Mouse (Mus musculus) liver, adult 2 months (tissue): ENCODE data around the gene Hoxb3. TPM values are rescaled to one million over a fixed set of nuclear protein-coding genes. Genes with fewer than 3 reads are reported as not detected.
A peak's percentile ranks its signal among the peaks of the same experiment; 100 is the strongest.

ENCODE experiments used
- DNase-seq: peaks from one replicate; pipeline ENCODE4 v3.0.0-alpha.2; 2011; ENCODE audit warnings: low read depth, low spot score; ENCODE audit errors: extremely low read depth
- H3K27ac ChIP-seq: fragments of 200-500 bp; replicated peaks from 2 replicates; pipeline ENCODE4 v1.5.1; 2012; ENCODE audit warnings: low read depth, mild to moderate bottlenecking, control low read depth, inconsistent platforms, low read length; ENCODE audit not compliant: insufficient read depth
- H3K27me3 ChIP-seq: fragments of 200-500 bp; 2 replicates; pipeline ENCODE4 v1.6.1; 2012; ENCODE audit warnings: mild to moderate bottlenecking, moderate library complexity, low read length, inconsistent platforms; ENCODE audit not compliant: control insufficient read depth, insufficient read depth
- H3K36me3 ChIP-seq: fragments of 200-500 bp; 2 replicates; pipeline ENCODE4 v1.6.1; 2012; ENCODE audit warnings: low read length, inconsistent platforms; ENCODE audit not compliant: control insufficient read depth, insufficient read depth
- H3K4me1 ChIP-seq: fragments of 200-500 bp; 2 replicates; pipeline ENCODE4 v1.6.1; 2011; ENCODE audit warnings: low read length; ENCODE audit not compliant: control insufficient read depth, insufficient read depth
- H3K4me3 ChIP-seq: fragments of 200-500 bp; 2 replicates; pipeline ENCODE4 v1.5.1; 2011; ENCODE audit warnings: low read depth, mild to moderate bottlenecking, control low read depth, low read length, moderate library complexity; ENCODE audit not compliant: insufficient read depth
- H3K79me2 ChIP-seq: fragments of 200-500 bp; 2 replicates; pipeline ENCODE4 v1.6.1; 2012; ENCODE audit warnings: inconsistent platforms, mild to moderate bottlenecking, low read length, moderate library complexity; ENCODE audit not compliant: control insufficient read depth, insufficient read depth
- H3K9ac ChIP-seq: fragments of 200-500 bp; 2 replicates; pipeline ENCODE4 v1.6.1; 2012; ENCODE audit warnings: low read depth, mild to moderate bottlenecking, control low read depth, inconsistent platforms, low read length
- CTCF ChIP-seq: fragments of 200-500 bp; IDR thresholded peaks from 2 replicates; pipeline ENCODE4 v1.5.1; 2011; ENCODE audit warnings: low read depth, low read length, control low read depth
- POLR2A ChIP-seq: fragments of 200-500 bp; IDR thresholded peaks from 2 replicates; pipeline ENCODE4 v1.6.1; 2011; ENCODE audit warnings: low read length, control low read depth; ENCODE audit not compliant: insufficient read depth; ENCODE audit errors: extremely low read depth
- WGBS: fragments of 180-500 bp; shearing (Covaris S2); methylation state at CpG from one replicate; pipeline ENCODE4 v1.1.7; 2018; 5-methylcytosine and 5-hydroxymethylcytosine counted together
- polyA plus RNA-seq: library from polyadenylated mRNA; depleted of rRNA; stranded (reverse); fragments of >200 nt; gene quantifications from 2 replicates; pipeline ENCODE4 v1.2.3, GENCODE M21; 2012
- total RNA-seq: library from RNA; depleted of rRNA; stranded (reverse); fragments of >200 nt; gene quantifications from 2 replicates; pipeline ENCODE4 v1.2.3, GENCODE M21; 2014

Hoxb3 gene
- total and polyA plus RNA-seq, 2 experiments = 0.18 to 0.48 TPM

DNA sequence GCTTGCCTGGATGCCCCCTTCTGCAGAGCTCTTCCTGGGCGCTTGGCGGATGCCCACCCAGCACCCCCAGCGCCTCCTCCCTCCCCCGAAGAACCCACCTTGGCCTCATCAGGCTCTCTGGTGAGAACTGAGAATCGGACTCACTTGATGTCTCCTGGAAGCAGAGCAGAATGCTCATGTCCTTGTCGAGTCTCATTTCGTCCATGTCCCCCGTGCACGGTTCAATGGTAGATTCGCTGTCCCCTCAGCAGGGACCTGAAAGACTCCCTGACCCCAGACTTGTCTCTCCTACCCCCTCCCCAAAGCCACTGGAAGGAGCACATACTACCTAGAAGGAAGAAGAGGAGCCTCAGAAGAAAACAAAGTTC is 22.1 kb upstream of the Hoxb3 start:
- peaks cover 28% of the 10 kb centered on the region for H3K27me3 ChIP-seq
- TF ChIP-seq POLR2A = no peak
- no peak for TF ChIP-seq CTCF
- H3K36me3 ChIP-seq = no peaks in the 10 kb centered on the region
- H3K4me1 ChIP-seq = no peaks in the 10 kb centered on the region
- 26% methylated on average over 10 of the region's 10 CpGs for WGBS
- no peaks in the 10 kb centered on the region for H3K79me2 ChIP-seq
- no peak overlapping the region for H3K4me3 ChIP-seq
- H3K27ac ChIP-seq = no peak overlapping the region
- no peak overlapping the region for H3K9ac ChIP-seq
- no peak for DNase-seq

DNA sequence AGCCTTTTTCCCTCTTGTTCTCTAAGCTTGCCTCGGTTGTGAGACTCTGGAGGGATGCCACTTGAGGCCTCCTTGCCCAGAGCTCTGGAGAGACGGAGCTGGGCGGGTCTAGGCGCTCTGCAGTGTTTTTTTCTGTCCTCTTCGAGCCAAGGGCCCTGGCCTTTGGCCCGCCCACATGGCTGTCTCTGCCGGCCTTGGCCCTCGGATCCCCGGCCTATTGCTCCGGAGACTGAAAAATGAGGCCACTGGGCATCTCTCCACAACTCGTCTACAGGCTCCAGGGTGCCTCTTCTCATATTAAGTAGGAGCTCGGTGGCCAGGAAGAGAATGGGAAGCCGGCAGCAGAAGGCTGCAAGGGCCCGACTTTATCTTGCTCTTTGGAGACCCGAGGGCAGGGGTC is 21.3 kb upstream of the Hoxb3 start:
- no peaks in the 10 kb centered on the region for H3K4me1 ChIP-seq
- DNase-seq = no peak
- H3K27me3 ChIP-seq = peaks cover 28% of the 10 kb centered on the region
- no peak overlapping the region for H3K27ac ChIP-seq
- no peak overlapping the region for H3K4me3 ChIP-seq
- WGBS = 20% methylated on average over 15 of the region's 15 CpGs
- H3K79me2 ChIP-seq = no peaks in the 10 kb centered on the region
- TF ChIP-seq CTCF (no peak), POLR2A (no peak)
- H3K36me3 ChIP-seq = no peaks in the 10 kb centered on the region
- no peak overlapping the region for H3K9ac ChIP-seq

DNA sequence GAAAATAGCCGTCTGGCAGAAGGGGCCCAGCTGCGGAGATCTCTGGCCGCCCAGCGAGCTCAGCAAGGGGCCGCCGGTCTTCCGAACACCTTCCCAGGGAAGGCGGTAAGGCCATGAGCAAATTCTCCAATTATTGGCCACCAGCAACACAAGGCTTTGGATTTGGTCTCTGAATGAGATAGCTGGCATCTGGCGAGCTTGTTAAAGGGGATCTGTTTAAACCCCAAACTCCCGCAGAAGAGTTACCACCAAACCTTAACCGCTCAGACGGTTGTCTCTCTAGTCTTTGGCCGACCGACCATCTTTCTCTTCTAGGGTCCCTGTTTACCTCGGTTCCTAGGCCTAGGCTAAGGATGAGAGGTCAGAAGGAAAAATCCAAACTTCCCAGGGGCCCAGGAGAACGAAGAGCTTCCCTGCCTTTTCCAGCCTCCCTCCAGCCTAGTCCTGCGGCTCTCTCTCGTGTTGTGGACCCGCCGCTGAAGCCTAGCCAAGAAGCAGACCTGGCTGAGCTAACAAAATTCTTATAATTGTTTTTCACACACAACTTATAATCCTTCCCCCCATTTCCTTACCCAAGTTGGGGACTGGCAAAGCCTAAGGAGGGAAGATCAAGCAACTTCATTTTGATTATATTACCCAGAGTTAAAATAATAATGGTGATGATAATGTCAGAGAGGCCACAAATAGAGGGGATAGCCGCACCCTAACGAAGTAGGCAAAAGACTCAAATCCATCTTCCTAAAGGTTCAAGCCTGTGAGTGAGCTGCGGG is 20.6 kb upstream of the Hoxb3 start:
- TF ChIP-seq POLR2A (no peak), CTCF (no peak)
- H3K9ac ChIP-seq = no peak overlapping the region
- no peak overlapping the region for H3K4me3 ChIP-seq
- peaks cover 28% of the 10 kb centered on the region for H3K27me3 ChIP-seq
- WGBS = 21% methylated on average over 23 of the region's 23 CpGs
- no peak overlapping the region for H3K27ac ChIP-seq
- no peaks in the 10 kb centered on the region for H3K79me2 ChIP-seq
- DNase-seq = no peak
- H3K4me1 ChIP-seq = no peaks in the 10 kb centered on the region
- no peaks in the 10 kb centered on the region for H3K36me3 ChIP-seq

DNA sequence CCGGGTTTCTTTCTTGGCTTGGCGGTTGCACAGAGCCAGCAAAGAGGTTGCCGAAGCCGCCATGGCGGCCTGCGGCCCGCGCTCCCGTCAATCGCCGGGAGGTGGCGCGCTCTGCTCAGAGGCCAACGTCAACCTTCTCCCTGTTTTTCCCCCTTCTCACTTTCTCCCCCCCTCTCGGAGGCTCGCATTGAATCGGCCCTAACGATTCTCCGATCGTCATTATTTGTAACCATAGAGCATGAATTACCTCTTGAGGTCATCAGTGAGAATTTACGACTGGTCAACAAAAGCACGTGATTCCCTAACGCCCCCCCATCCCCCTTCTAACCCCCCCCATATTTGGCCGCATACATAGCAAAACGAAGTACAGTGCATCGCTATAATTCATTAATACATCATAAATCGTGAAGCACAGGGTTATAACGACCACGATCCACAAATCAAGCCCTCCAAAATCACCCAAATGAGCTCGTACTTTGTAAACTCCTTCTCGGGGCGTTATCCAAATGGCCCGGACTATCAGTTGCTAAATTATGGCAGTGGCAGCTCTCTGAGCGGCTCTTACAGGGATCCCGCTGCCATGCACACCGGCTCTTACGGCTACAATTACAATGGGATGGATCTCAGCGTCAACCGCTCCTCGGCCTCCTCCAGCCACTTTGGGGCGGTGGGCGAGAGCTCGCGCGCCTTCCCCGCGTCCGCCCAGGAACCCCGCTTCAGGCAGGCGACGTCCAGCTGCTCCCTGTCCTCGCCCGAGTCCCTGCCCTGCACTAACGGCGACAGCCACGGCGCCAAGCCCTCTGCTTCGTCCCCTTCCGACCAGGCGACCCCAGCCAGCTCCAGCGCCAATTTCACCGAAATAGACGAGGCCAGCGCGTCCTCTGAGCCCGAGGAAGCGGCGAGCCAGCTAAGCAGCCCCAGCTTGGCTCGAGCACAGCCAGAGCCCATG is 19.7 kb upstream of the Hoxb3 start, which contains the start of gene Hoxb5:
TSS of gene Hoxb5 (plus strand) at position 186 of the 949 bp plus-strand sequence.
- peak within 1 kb of the TSS; percentile 91 for H3K9ac ChIP-seq
- peak within 1 kb of the TSS; percentile 91 for H3K4me3 ChIP-seq
- TF ChIP-seq CTCF (peak; percentile 85), POLR2A (0 out of 2 replicates have a peak, but pooled peaks have one; percentile 14)
- H3K27me3 ChIP-seq = peaks cover 28% of the 10 kb centered on the region
- H3K27ac ChIP-seq = peak within 1 kb of the TSS; percentile 78
- no peak for DNase-seq
- no peaks in the 10 kb centered on the region for H3K79me2 ChIP-seq
- H3K4me1 ChIP-seq = no peaks in the 10 kb centered on the region
- H3K36me3 ChIP-seq = no peaks in the 10 kb centered on the region
- 3% methylated on average over 69 of the region's 69 CpGs for WGBS

DNA sequence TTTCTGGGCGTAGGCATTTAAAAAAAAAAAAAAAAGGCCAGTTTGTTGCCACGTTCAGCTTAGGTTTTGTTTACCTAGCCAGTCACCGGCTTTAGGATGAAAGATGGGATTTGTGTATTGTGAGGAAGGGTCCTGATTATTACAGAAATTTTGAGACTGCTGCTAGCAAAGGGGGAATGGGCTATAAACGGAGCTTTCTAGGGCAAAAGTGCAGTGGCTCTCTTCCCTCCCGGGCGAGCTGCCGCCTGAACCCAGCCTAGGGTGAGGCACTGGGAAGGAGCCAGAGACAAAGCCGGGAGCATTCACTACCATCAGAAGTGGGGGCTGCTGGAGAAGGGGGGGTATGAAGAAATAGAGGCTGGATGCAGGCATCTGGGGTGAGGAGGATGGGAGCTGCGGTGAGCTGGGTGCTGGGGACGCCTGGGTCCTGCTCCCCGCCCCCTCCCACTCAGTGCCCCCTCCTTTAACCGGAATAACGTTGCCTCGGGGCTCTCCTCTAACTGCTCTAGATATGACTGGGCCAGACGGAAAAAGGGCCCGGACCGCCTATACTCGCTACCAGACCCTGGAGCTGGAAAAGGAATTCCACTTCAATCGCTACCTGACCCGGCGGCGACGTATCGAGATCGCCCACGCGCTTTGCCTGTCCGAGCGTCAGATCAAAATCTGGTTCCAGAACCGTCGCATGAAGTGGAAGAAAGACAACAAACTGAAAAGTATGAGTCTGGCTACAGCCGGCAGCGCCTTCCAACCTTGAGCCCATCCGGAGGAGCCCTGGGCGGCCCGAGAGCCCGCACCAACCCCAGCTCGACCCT is 18.5 kb upstream of the Hoxb3 start:
- peak overlapping the region; percentile 91 for H3K4me3 ChIP-seq
- WGBS = 19% methylated on average over 38 of the region's 38 CpGs
- peaks cover 23% of the 10 kb centered on the region for H3K27me3 ChIP-seq
- H3K36me3 ChIP-seq = no peaks in the 10 kb centered on the region
- no peaks in the 10 kb centered on the region for H3K4me1 ChIP-seq
- no peak for DNase-seq
- peak overlapping the region; percentile 62 for H3K27ac ChIP-seq
- H3K79me2 ChIP-seq = no peaks in the 10 kb centered on the region
- peak overlapping the region; percentile 57 for H3K9ac ChIP-seq
- TF ChIP-seq CTCF = no peak
- TF ChIP-seq POLR2A = no peak
